Mouse (Mus musculus) activated CD4-positive, CD25-positive, alpha-beta regulatory T cell (primary cell): ENCODE data around the gene Prpsap2. TPM values are rescaled to one million over a fixed set of nuclear protein-coding genes. Genes with fewer than 3 reads are reported as not detected.

Source experiments
- polyA plus RNA-seq, 2 experiments: library from polyadenylated mRNA; unstranded; fragments of 100-300 nt; shearing (Covaris generic); gene quantifications; one replicate each; pipeline ENCODE4 v1.2.1; 2017

Gene Prpsap2
- 10 to 100 TPM; 23.3 to 32.2 TPM for polyA plus RNA-seq

DNA sequence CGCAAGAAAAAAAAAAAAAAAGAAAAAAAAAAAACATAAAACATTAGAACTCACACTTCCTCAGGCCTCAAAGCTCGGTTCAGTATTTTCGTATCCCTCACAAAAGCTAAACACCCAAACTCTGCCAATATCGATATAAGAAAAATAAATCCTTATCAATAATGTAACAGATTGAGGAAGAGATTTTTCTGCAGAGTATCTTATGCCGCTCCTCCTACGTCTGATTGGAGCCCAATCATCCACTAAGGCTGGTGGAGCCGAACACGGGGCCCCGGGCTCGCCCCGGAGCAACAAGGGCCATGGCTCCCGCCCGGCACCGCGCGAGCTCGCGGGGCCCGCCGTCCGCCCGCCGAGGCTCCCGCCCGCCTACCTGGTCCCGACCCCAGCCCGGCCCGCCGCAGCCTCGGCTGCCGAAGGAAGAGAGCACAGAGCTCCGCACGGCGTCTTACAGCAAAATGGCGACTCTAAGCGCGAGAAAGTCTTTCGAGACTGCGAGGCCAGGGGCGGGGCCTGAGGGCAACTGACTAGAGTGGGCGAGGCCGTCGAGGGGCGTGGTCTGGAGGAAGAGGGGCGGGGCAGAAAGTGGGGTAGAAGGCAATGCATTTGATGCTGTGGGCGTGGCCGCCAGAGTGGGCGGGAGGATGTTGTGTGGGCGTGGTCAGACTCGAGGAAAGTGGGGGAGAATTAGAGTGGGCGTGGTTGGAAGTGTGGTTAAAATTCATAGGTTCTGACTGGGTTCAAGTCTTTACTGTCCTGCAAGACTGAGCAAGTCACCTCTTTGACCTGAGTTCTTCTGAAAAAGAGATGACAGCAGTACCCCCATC is at the start of gene Prpsap2:
Gene Prpsap2, minus strand, starts transcription at position 505 of the 824 bp plus-strand sequence.

DNA sequence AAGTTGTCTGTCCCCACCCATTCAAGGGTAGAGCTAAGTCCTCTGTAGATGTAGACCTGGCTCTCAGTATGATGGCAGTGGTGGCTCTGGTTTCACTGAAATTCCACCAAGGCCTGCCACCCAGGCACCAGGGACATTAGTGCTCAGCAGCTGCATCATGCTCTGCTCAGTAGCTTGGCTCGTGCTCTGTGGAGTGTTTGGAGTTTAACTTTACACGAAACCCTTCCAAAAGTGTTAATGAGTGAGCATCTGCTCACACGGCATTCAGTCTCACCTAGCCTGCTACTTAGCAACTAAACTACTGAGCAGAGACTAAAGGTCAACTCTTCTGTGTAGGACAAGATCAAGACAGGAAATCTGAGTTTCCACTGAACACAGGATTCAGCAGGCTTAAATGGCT is 41.3 kb downstream of the Prpsap2 start, which contains the start of gene Slc5a10:
Gene Slc5a10, minus strand, starts transcription at position 191 of the 400 bp plus-strand sequence.

DNA sequence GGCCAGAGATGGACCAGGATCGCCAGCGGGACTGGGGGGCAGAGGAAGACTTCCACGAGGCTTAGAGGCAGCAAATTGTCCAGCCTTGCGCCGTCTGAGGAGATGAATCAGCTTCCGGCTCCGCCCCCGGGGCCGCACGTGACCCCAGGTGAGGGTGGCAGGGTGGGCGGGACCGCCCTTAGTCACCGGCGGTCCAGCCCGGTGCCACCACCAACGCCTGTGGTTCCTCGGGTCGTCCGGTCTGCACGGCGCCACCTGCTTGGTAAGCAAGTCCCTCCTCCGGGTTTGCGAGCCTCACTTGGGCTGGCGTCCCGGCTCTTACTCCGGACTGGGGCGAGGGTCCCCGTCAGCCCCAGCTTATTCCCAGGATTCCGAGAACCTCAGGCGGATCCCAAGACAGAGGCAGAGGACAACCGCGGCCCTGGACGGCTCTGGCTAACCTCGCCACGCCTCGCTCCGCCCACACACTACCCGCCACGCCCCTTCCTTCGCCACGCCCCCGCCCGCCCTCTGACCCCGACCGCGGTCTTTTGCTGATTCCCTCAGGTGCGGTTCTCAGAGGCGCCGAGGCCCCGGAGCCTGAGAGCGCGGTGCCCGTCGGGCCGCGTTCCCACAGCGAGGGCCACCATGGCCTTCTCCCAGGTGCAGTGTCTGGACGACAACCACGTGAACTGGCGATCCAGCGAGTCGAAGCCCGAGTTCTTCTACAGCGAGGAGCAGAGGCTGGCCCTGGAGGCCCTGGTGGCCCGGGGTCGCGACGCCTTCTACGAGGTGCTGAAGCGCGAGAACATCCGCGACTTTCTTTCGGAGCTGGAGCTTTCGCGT is 77.8 kb downstream of the Prpsap2 start, which contains the start of gene Fam83g:
Gene Fam83g, plus strand, starts transcription at position 185 of the 825 bp plus-strand sequence.

Other genes starting within 250 kb of the Prpsap2 start
- gene Epn2, start 182.4 kb downstream of the Prpsap2 start, polyA plus RNA-seq: under 1 TPM; 0.27 to 0.95 TPM
- gene Grap, start 108.8 kb downstream of the Prpsap2 start, polyA plus RNA-seq: 100 to 1,000 TPM; 260 to 350 TPM
- gene Fam83g, start 78.0 kb downstream of the Prpsap2 start, polyA plus RNA-seq: 1 to 10 TPM; 1.3 to 6.1 TPM
- under 1 TPM in 1 of 2 experiments, not detected in 1; 0.10 TPM for gene Slc5a10, start 41.3 kb downstream of the Prpsap2 start, polyA plus RNA-seq
- 10 to 100 TPM; 19.8 to 20.2 TPM for gene Ulk2, start 93.0 kb upstream of the Prpsap2 start, polyA plus RNA-seq
- gene Akap10, start 168.2 kb upstream of the Prpsap2 start, polyA plus RNA-seq: 10 to 100 TPM; 39.8 to 41.5 TPM
- 1 to 10 TPM; 1.8 to 2.2 TPM for gene Specc1, start 194.7 kb upstream of the Prpsap2 start, polyA plus RNA-seq